Mouse (Mus musculus): ENCODE measurements around the gene Lypd3. TPM values are rescaled to one million over a fixed set of nuclear protein-coding genes. Genes with fewer than 3 reads are reported as not detected.

Lypd3 gene
- polyA plus RNA-seq, 1 experiment, result not detected

DNA sequence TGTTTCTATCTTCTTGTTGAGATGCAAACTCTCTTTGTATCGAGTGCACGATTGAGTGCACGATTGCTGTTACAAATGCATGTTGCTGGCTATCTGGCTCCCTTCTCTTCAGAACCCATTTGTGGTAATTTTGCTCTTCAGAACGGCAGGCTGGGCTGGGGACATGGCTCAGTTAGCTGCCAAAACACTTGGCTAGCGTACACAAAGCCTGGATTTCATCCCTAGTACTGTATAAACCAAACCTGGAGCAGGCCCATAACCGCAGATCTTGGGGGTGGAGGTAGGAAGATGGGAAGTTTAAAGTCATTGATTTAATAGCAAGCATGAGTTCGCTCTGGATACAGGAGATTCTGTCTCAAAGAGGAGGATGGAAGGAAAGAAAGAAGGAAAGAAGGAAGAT, 30.8 kb upstream of the Lypd3 start:
- WGBS, result 91% methylated on average over 7 of the region's 7 CpGs
- no peak for DNase-seq (ENCODE audit: low read depth in 1 of 2, low spot score in 2 of 2)
- Histone ChIP-seq H3K4me1 (ENCODE audit: control insufficient read depth, insufficient read depth, insufficient read length) (peaks cover 8% of the 10 kb centered on the region), H3K27me3 (ENCODE audit: control insufficient read depth, insufficient read depth, low read length) (no peaks in the 10 kb centered on the region), H3K4me3 (ENCODE audit: extremely low read depth, insufficient read depth, insufficient read length) (no peak overlapping the region), H3K36me3 (ENCODE audit: control insufficient read depth, insufficient read depth, low read length) (no peaks in the 10 kb centered on the region), H3K27ac (ENCODE audit: insufficient read depth, low read length) (no peak overlapping the region)
- TF ChIP-seq CTCF (IDR thresholded peaks at IDR 0.05; ENCODE audit: extremely low read depth, insufficient read depth, insufficient read length, insufficient replicate concordance) (no peak), POLR2A (IDR thresholded peaks at IDR 0.05; ENCODE audit: low read depth, low read length) (no peak)

DNA sequence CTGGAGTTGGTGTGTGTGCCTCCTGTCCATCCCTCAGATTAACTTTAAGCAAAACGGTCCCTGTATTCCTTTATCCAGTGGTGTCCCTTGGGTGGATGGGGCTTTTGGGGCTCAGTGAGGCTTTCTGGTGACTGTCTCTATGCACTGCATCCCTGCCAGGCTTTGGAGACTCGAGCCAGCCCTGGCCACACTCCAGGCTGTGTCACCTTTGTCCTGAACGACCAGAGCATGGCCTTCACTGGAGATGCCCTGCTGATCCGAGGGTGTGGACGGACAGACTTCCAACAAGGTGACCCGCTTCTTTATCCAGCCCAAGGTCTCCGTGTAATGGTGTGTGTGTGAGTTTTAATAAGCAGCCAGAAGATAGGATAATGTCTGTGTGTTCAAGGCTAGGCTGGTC, 30.3 kb upstream of the Lypd3 start:
- no peak overlapping the region for H3K27ac ChIP-seq (ENCODE audit: insufficient read depth, low read length)
- no peaks in the 10 kb centered on the region for H3K36me3 ChIP-seq (ENCODE audit: control insufficient read depth, insufficient read depth, low read length)
- no peak overlapping the region for H3K4me3 ChIP-seq (ENCODE audit: extremely low read depth, insufficient read depth, insufficient read length)
- TF ChIP-seq CTCF (IDR thresholded peaks at IDR 0.05; ENCODE audit: extremely low read depth, insufficient read depth, insufficient read length, insufficient replicate concordance) (no peak), POLR2A (IDR thresholded peaks at IDR 0.05; ENCODE audit: low read depth, low read length) (no peak)
- no peaks in the 10 kb centered on the region for H3K27me3 ChIP-seq (ENCODE audit: control insufficient read depth, insufficient read depth, low read length)
- 87% methylated on average over 7 of the region's 7 CpGs for WGBS
- DNase-seq (ENCODE audit: low read depth in 1 of 2, low spot score in 2 of 2), result no peak
- H3K4me1 ChIP-seq (ENCODE audit: control insufficient read depth, insufficient read depth, insufficient read length), result peaks cover 8% of the 10 kb centered on the region

- WGBS, result 39% methylated on average over 6 of the region's 6 CpGs
- Histone ChIP-seq H3K4me3 (ENCODE audit: extremely low read depth, insufficient read depth, insufficient read length) (peak overlapping the region; percentile 37; the same call in 1 of the 2 replicates), H3K27me3 (ENCODE audit: control insufficient read depth, insufficient read depth, low read length) (no peaks in the 10 kb centered on the region), H3K36me3 (ENCODE audit: control insufficient read depth, insufficient read depth, low read length) (no peaks in the 10 kb centered on the region; the same call in 1 of the 2 replicates), H3K27ac (ENCODE audit: insufficient read depth, low read length) (peak overlapping the region; percentile 62), H3K4me1 (ENCODE audit: control insufficient read depth, insufficient read depth, insufficient read length) (peaks cover 15% of the 10 kb centered on the region)
- TF ChIP-seq CTCF (IDR thresholded peaks at IDR 0.05; ENCODE audit: extremely low read depth, insufficient read depth, insufficient read length, insufficient replicate concordance) (no peak), POLR2A (IDR thresholded peaks at IDR 0.05; ENCODE audit: low read depth, low read length) (no peak)
- DNase-seq (ENCODE audit: low read depth in 1 of 2, low spot score in 2 of 2), result peak; percentile 81 to 84
These were observed 28.3 kb upstream of the Lypd3 start for GRCm38 (mm10) chr7:24608017-24608416.

- WGBS, result 11% methylated on average over 8 of the region's 8 CpGs
- no peak for TF ChIP-seq POLR2A (IDR thresholded peaks at IDR 0.05; ENCODE audit: low read depth, low read length)
- TF ChIP-seq CTCF (IDR thresholded peaks at IDR 0.05; ENCODE audit: extremely low read depth, insufficient read depth, insufficient read length, insufficient replicate concordance), result no peak
- H3K27ac ChIP-seq (ENCODE audit: insufficient read depth, low read length), result peak overlapping the region; percentile 62
These were observed 27.8 kb upstream of the Lypd3 start for GRCm38 (mm10) chr7:24608561-24608960.

DNA sequence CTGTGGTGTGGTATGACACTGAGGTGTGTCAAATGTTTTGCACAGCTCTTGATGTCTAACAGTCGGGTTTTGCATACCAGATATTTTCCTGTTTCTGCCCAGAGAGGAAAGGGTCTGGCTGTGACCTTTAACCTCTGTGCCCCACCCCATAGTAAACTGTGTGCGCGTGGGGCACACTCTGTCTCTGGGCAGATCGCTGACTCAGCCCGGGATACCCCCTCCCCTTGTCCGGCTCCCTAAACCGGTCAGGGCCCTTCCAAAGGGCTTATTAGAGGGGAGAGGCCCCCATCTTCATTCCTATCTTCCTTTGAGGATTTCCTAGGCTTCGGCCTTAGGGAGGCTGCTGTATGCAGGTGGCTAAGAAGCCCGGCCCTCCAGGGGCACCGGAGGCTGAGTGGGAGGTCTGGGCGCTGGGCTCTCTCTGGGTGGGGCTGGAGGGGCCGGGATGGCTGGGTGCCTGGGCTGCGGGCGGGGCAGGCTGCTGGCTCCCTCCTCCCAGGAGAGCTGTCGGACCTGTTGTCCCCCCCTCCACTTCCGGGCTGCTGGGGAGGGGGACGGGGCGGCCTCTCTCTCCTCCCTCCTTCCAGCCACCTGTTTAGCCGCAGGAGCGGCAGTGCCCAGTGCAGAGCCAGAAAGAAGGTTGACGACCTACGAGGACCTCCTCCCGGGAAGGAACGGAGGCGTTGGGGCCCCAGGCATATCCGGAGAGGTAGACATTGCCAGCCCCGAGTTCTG, 26.0 kb upstream of the Lypd3 start, which contains the start of gene Phldb3:
Gene Phldb3, plus strand, starts transcription at position 620 of the 735 bp plus-strand sequence.
- Histone ChIP-seq H3K27ac (ENCODE audit: insufficient read depth, low read length) (peak within 1 kb of the TSS; percentile 81), H3K4me3 (ENCODE audit: extremely low read depth, insufficient read depth, insufficient read length) (peak within 1 kb of the TSS; percentile 91), H3K36me3 (ENCODE audit: control insufficient read depth, insufficient read depth, low read length) (no peaks in the 10 kb centered on the region; the same call in 1 of the 2 replicates), H3K27me3 (ENCODE audit: control insufficient read depth, insufficient read depth, low read length) (no peaks in the 10 kb centered on the region), H3K4me1 (ENCODE audit: control insufficient read depth, insufficient read depth, insufficient read length) (peaks cover 15% of the 10 kb centered on the region)
- WGBS, result 4% methylated on average over 25 of the region's 27 CpGs
- peak in 1 of 2 experiments; percentile 72 for DNase-seq (ENCODE audit: low read depth in 1 of 2, low spot score in 2 of 2)
- no peak for TF ChIP-seq CTCF (IDR thresholded peaks at IDR 0.05; ENCODE audit: extremely low read depth, insufficient read depth, insufficient read length, insufficient replicate concordance)
- no peak for TF ChIP-seq POLR2A (IDR thresholded peaks at IDR 0.05; ENCODE audit: low read depth, low read length)

More at GRCm38 (mm10) chr7:24608561-24608960, 27.8 kb upstream of the Lypd3 start:
- DNase-seq (ENCODE audit: low read depth in 1 of 2, low spot score in 2 of 2), result no peak
- H3K4me3 ChIP-seq (ENCODE audit: extremely low read depth, insufficient read depth, insufficient read length), result peak overlapping the region; percentile 37; the same call in 1 of the 2 replicates
- no peaks in the 10 kb centered on the region; the same call in 1 of the 2 replicates for H3K36me3 ChIP-seq (ENCODE audit: control insufficient read depth, insufficient read depth, low read length)
- H3K4me1 ChIP-seq (ENCODE audit: control insufficient read depth, insufficient read depth, insufficient read length), result peaks cover 15% of the 10 kb centered on the region
- H3K27me3 ChIP-seq (ENCODE audit: control insufficient read depth, insufficient read depth, low read length), result no peaks in the 10 kb centered on the region

DNA sequence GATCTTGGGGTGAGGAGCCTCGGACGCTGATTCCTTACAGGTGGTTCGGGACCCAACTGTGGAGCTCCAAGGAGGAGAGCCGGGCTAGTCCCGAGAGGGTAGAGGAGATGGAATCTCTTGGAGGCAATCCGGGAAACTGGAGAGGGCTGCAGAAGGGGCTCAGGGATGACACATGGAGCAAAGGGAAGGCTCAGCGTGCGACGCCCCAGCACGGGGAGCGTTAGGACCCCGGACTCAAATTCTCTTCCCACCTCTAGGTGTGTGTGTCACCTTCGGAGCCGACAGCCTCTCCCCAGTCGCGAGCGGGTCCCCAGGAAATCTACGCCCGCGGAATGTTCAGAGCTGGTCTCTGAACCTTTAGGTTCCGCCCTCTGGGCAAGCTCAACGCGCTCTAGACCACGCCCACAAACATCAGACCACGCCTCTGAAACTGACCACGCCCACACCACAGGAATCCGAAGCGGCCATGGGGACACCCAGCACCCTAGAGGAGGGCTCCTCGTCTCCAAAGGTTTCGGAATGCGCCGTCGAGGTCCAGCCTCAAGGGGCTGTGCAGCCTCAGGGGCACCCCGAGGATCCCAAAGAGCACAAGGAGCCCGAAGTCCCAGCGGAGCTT, 25.4 kb upstream of the Lypd3 start:
- Histone ChIP-seq H3K27me3 (ENCODE audit: control insufficient read depth, insufficient read depth, low read length) (no peaks in the 10 kb centered on the region), H3K4me1 (ENCODE audit: control insufficient read depth, insufficient read depth, insufficient read length) (peaks cover 15% of the 10 kb centered on the region), H3K4me3 (ENCODE audit: extremely low read depth, insufficient read depth, insufficient read length) (peak overlapping the region; percentile 91), H3K36me3 (ENCODE audit: control insufficient read depth, insufficient read depth, low read length) (no peaks in the 10 kb centered on the region; the same call in 1 of the 2 replicates), H3K27ac (ENCODE audit: insufficient read depth, low read length) (peak overlapping the region; percentile 81)
- TF ChIP-seq CTCF (IDR thresholded peaks at IDR 0.05; ENCODE audit: extremely low read depth, insufficient read depth, insufficient read length, insufficient replicate concordance) (no peak), POLR2A (IDR thresholded peaks at IDR 0.05; ENCODE audit: low read depth, low read length) (peak; percentile 38)
- peak; percentile 80 to 95 for DNase-seq (ENCODE audit: low read depth in 1 of 2, low spot score in 2 of 2)
- under 1% methylated on average over 36 of the region's 36 CpGs for WGBS

Measured in spleen, adult 2 months (tissue).